Mouse (Mus musculus): ENCODE data around the gene Tbl1xr1. TPM values are rescaled to one million over a fixed set of nuclear protein-coding genes. Genes with fewer than 3 reads are reported as not detected.

The Tbl1xr1 gene
- polyA plus RNA-seq, 1 experiment, result 14.7 TPM

- no peaks in the 10 kb centered on the region for H3K79me2 ChIP-seq (ENCODE audit: control insufficient read depth, insufficient read depth)
- no peaks in the 10 kb centered on the region for H3K36me3 ChIP-seq (ENCODE audit: control insufficient read depth, insufficient read depth)
- TF ChIP-seq CEBPB (IDR thresholded peaks at IDR 0.05; ENCODE audit: insufficient read depth, poor library complexity, severe bottlenecking) (no peak), TCF3 (IDR thresholded peaks at IDR 0.05; ENCODE audit: insufficient read length, low read depth) (no peak), MAX (IDR thresholded peaks at IDR 0.05; ENCODE audit: low read depth) (no peak), MYOD1 (IDR thresholded peaks at IDR 0.05; ENCODE audit: control insufficient read depth in 1 of 3, insufficient read length in 2 of 3, low read depth in 2 of 3) (no peak), E2F4 (IDR thresholded peaks at IDR 0.05; ENCODE audit: insufficient read depth) (no peak), TCF12 (IDR thresholded peaks at IDR 0.05; ENCODE audit: insufficient read depth, poor library complexity, severe bottlenecking) (no peak), POLR2A (IDR thresholded peaks at IDR 0.05; ENCODE audit: insufficient read length, low read depth) (no peak)
- H3ac ChIP-seq (ENCODE audit: control insufficient read depth, insufficient read length), result no peak overlapping the region
- no peak overlapping the region for H3K4me3 ChIP-seq
- no peak overlapping the region for H3K4me2 ChIP-seq (ENCODE audit: low read depth)
- no peaks in the 10 kb centered on the region for H3K27me3 ChIP-seq (ENCODE audit: control insufficient read depth, insufficient read depth, insufficient read length)
Measured at GRCm38 (mm10) chr3:22223023-22223422, 146.6 kb downstream of the Tbl1xr1 start.

GRCm38 (mm10) chr3:22228052-22228451 lies 151.6 kb downstream of the Tbl1xr1 start:
- Histone ChIP-seq H3ac (ENCODE audit: control insufficient read depth, insufficient read length) (no peak overlapping the region), H3K36me3 (ENCODE audit: control insufficient read depth, insufficient read depth) (no peaks in the 10 kb centered on the region), H3K4me3 (no peak overlapping the region), H3K79me2 (ENCODE audit: control insufficient read depth, insufficient read depth) (no peaks in the 10 kb centered on the region), H3K4me2 (ENCODE audit: low read depth) (no peak overlapping the region), H3K27me3 (ENCODE audit: control insufficient read depth, insufficient read depth, insufficient read length) (no peaks in the 10 kb centered on the region)
- TF ChIP-seq E2F4 (IDR thresholded peaks at IDR 0.05; ENCODE audit: insufficient read depth) (no peak), MYOD1 (IDR thresholded peaks at IDR 0.05; ENCODE audit: control insufficient read depth in 1 of 3, insufficient read length in 2 of 3, low read depth in 2 of 3) (no peak), SRF (IDR thresholded peaks at IDR 0.05; ENCODE audit: control insufficient read depth, insufficient read length, low read depth) (no peak), POLR2AphosphoS2 (IDR thresholded peaks at IDR 0.05; ENCODE audit: insufficient read length, low read depth) (no peak), POLR2A (IDR thresholded peaks at IDR 0.05; ENCODE audit: insufficient read length, low read depth) (no peak), MAX (IDR thresholded peaks at IDR 0.05; ENCODE audit: low read depth) (no peak), USF1 (IDR thresholded peaks at IDR 0.05; ENCODE audit: low read depth) (no peak), MYOG (IDR thresholded peaks at IDR 0.05; ENCODE audit: control insufficient read depth in 1 of 3, insufficient read depth in 1 of 3, insufficient read length in 2 of 3, low read depth in 2 of 3) (no peak), TCF3 (IDR thresholded peaks at IDR 0.05; ENCODE audit: insufficient read length, low read depth) (no peak), CEBPB (IDR thresholded peaks at IDR 0.05; ENCODE audit: insufficient read depth, poor library complexity, severe bottlenecking) (no peak), REST (IDR thresholded peaks at IDR 0.05; ENCODE audit: insufficient read depth, insufficient read length) (no peak), TCF12 (IDR thresholded peaks at IDR 0.05; ENCODE audit: insufficient read depth, poor library complexity, severe bottlenecking) (no peak)

- Histone ChIP-seq H3K27me3 (ENCODE audit: control insufficient read depth, insufficient read depth, insufficient read length) (no peaks in the 10 kb centered on the region), H3K36me3 (ENCODE audit: control insufficient read depth, insufficient read depth) (no peaks in the 10 kb centered on the region)
- TF ChIP-seq REST (IDR thresholded peaks at IDR 0.05; ENCODE audit: insufficient read depth, insufficient read length) (no peak), E2F4 (IDR thresholded peaks at IDR 0.05; ENCODE audit: insufficient read depth) (no peak), MYOG (IDR thresholded peaks at IDR 0.05; ENCODE audit: control insufficient read depth in 1 of 3, insufficient read depth in 1 of 3, insufficient read length in 2 of 3, low read depth in 2 of 3) (peak in 1 of 3 experiments; percentile 26), POLR2AphosphoS2 (IDR thresholded peaks at IDR 0.05; ENCODE audit: insufficient read length, low read depth) (no peak), MYOD1 (IDR thresholded peaks at IDR 0.05; ENCODE audit: control insufficient read depth in 1 of 3, insufficient read length in 2 of 3, low read depth in 2 of 3) (peak in 2 of 3 experiments; percentile 39 to 52)
Measured at GRCm38 (mm10) chr3:22230635-22231034, 154.2 kb downstream of the Tbl1xr1 start.

GRCm38 (mm10) chr3:22238106-22238900 lies 161.9 kb downstream of the Tbl1xr1 start:
- peak overlapping the region; percentile 34 for H3K4me2 ChIP-seq (ENCODE audit: low read depth)
- H3K79me2 ChIP-seq (ENCODE audit: control insufficient read depth, insufficient read depth), result no peaks in the 10 kb centered on the region
- no peaks in the 10 kb centered on the region for H3K36me3 ChIP-seq (ENCODE audit: control insufficient read depth, insufficient read depth)
- no peak overlapping the region for H3K4me3 ChIP-seq
- TF ChIP-seq USF1 (IDR thresholded peaks at IDR 0.05; ENCODE audit: low read depth) (no peak), TCF12 (IDR thresholded peaks at IDR 0.05; ENCODE audit: insufficient read depth, poor library complexity, severe bottlenecking) (no peak), REST (IDR thresholded peaks at IDR 0.05; ENCODE audit: insufficient read depth, insufficient read length) (no peak), MAX (IDR thresholded peaks at IDR 0.05; ENCODE audit: low read depth) (no peak), POLR2AphosphoS2 (IDR thresholded peaks at IDR 0.05; ENCODE audit: insufficient read length, low read depth) (no peak), MYOD1 (IDR thresholded peaks at IDR 0.05; ENCODE audit: control insufficient read depth in 1 of 3, insufficient read length in 2 of 3, low read depth in 2 of 3) (no peak)
- no peak overlapping the region for H3ac ChIP-seq (ENCODE audit: control insufficient read depth, insufficient read length)
- H3K27me3 ChIP-seq (ENCODE audit: control insufficient read depth, insufficient read depth, insufficient read length), result no peaks in the 10 kb centered on the region

More at GRCm38 (mm10) chr3:22230635-22231034, 154.2 kb downstream of the Tbl1xr1 start:
- H3ac ChIP-seq (ENCODE audit: control insufficient read depth, insufficient read length), result no peak overlapping the region
- H3K4me2 ChIP-seq (ENCODE audit: low read depth), result no peak overlapping the region
- no peak overlapping the region for H3K4me3 ChIP-seq
- H3K79me2 ChIP-seq (ENCODE audit: control insufficient read depth, insufficient read depth), result no peaks in the 10 kb centered on the region

Measured in myocyte (in vitro differentiated cells).